Mouse (Mus musculus): ENCODE results near the gene Robo2. TPM values are rescaled to one million over a fixed set of nuclear protein-coding genes. Genes with fewer than 3 reads are reported as not detected.

The Robo2 gene
- total and polyA plus RNA-seq, 3 experiments, result not detected

DNA sequence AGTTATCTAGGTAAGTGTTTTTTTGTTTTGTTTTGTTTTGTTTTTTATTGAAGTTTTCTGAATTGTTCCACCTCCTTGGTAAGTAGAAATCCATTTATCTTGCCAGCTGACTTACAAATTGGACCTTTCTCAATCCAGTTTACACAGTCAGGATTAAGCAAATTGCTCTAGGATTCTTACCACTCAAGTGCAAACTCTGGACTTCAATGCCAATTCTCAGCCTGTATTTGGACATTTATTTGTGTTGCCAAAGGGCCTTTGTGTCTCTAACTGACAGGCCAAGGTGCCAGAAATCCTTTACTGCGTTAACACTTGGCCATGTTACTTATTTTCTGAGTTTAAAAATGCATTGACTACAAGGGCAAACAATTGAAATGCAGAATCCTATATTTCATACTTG, 38.7 kb downstream of the Robo2 start:
- Histone ChIP-seq H3K79me2 (ENCODE audit: control insufficient read depth, insufficient read depth, low read length, poor library complexity) (no peaks in the 10 kb centered on the region), H3K4me1 (ENCODE audit: control insufficient read depth in 1 of 2, insufficient read depth in 2 of 2, low read length in 2 of 2) (no peaks in the 10 kb centered on the region), H3K27me3 (ENCODE audit: control insufficient read depth in 1 of 2, insufficient read depth in 2 of 2, low read length in 2 of 2) (no peaks in the 10 kb centered on the region), H3K9me3 (replicated peaks; ENCODE audit: insufficient read depth, low read length) (no peaks in the 10 kb centered on the region), H3K4me3 (ENCODE audit: control insufficient read depth in 1 of 2, insufficient read depth in 1 of 2, low read depth in 2 of 2, low read length in 2 of 2) (no peak overlapping the region), H3K27ac (ENCODE audit: control insufficient read depth, low read depth, low read length) (no peak overlapping the region), H3K36me3 (ENCODE audit: control insufficient read depth in 1 of 2, insufficient read depth in 2 of 2, low read length in 2 of 2) (no peaks in the 10 kb centered on the region), H3K9ac (ENCODE audit: control insufficient read depth, low read depth, low read length, poor library complexity, severe bottlenecking) (no peak overlapping the region)
- no peak for DNase-seq (ENCODE audit: low read depth, low spot score)
- TF ChIP-seq ZMIZ1 (IDR thresholded peaks at IDR 0.05; ENCODE audit: low read depth, low read length) (no peak), MXI1 (IDR thresholded peaks at IDR 0.05; ENCODE audit: low read depth, low read length) (no peak), GABPA (IDR thresholded peaks at IDR 0.05; ENCODE audit: low read depth, low read length) (no peak), NRF1 (IDR thresholded peaks at IDR 0.05; ENCODE audit: insufficient read depth, low read depth, low read length, poor library complexity, severe bottlenecking) (no peak), MEF2A (IDR thresholded peaks at IDR 0.05; ENCODE audit: extremely low read depth, insufficient replicate concordance, low read depth, low read length, poor library complexity, severe bottlenecking) (no peak), TAL1 (IDR thresholded peaks at IDR 0.05; ENCODE audit: low read length) (no peak), UBTF (IDR thresholded peaks at IDR 0.05; ENCODE audit: borderline replicate concordance, insufficient read depth, low read depth, low read length) (no peak), E2F4 (IDR thresholded peaks at IDR 0.05; ENCODE audit: borderline replicate concordance, low read depth, low read length) (no peak), CHD1 (IDR thresholded peaks at IDR 0.05; ENCODE audit: low read depth, low read length) (no peak), POLR2AphosphoS5 (IDR thresholded peaks at IDR 0.05; ENCODE audit: borderline replicate concordance, low read depth, low read length) (no peak), CHD2 (IDR thresholded peaks at IDR 0.05; ENCODE audit: low read length) (no peak)

DNA sequence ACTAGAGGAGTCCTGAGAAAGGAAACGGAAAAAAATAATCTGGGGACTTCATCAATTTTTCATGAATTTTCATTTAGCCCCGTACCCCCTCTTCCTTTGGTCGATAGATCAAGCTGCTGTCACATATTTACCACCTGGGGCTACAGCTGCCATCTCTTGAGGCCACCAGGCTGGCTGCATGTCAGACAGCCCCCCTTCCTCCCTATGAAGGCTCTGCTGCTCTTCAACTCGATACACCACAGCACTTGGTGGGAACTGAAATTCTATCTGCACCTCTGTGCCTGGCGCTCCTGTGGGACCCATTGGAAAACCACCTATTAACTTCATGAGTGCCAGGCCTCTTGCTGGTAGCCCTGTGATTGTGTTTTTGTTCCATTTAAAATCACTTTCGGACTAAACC, 63.2 kb downstream of the Robo2 start:
- Histone ChIP-seq H3K9ac (ENCODE audit: control insufficient read depth, low read depth, low read length, poor library complexity, severe bottlenecking) (no peak overlapping the region), H3K4me1 (ENCODE audit: control insufficient read depth in 1 of 2, insufficient read depth in 2 of 2, low read length in 2 of 2) (no peaks in the 10 kb centered on the region), H3K4me3 (ENCODE audit: control insufficient read depth in 1 of 2, insufficient read depth in 1 of 2, low read depth in 2 of 2, low read length in 2 of 2) (no peak overlapping the region), H3K79me2 (ENCODE audit: control insufficient read depth, insufficient read depth, low read length, poor library complexity) (no peaks in the 10 kb centered on the region), H3K9me3 (replicated peaks; ENCODE audit: insufficient read depth, low read length) (no peaks in the 10 kb centered on the region), H3K36me3 (ENCODE audit: control insufficient read depth in 1 of 2, insufficient read depth in 2 of 2, low read length in 2 of 2) (no peaks in the 10 kb centered on the region), H3K27me3 (ENCODE audit: control insufficient read depth in 1 of 2, insufficient read depth in 2 of 2, low read length in 2 of 2) (no peaks in the 10 kb centered on the region), H3K27ac (ENCODE audit: control insufficient read depth, low read depth, low read length) (no peak overlapping the region)
- TF ChIP-seq MEF2A (IDR thresholded peaks at IDR 0.05; ENCODE audit: extremely low read depth, insufficient replicate concordance, low read depth, low read length, poor library complexity, severe bottlenecking) (no peak), ZC3H11A (IDR thresholded peaks at IDR 0.05; ENCODE audit: low read depth, low read length) (no peak), RCOR1 (IDR thresholded peaks at IDR 0.05; ENCODE audit: low read depth, low read length) (no peak), MYC (IDR thresholded peaks at IDR 0.05; ENCODE audit: low read depth, low read length) (no peak), CHD1 (IDR thresholded peaks at IDR 0.05; ENCODE audit: low read depth, low read length) (no peak), POLR2AphosphoS2 (IDR thresholded peaks at IDR 0.05; ENCODE audit: low read length) (no peak), CTCF (IDR thresholded peaks at IDR 0.05 in 2 of 3, conservative IDR thresholded peaks at IDR 0.05 in 1 of 3; ENCODE audit: control insufficient read depth in 1 of 3, insufficient read depth in 1 of 3, low read depth in 2 of 3, low read length in 3 of 3, poor library complexity in 1 of 3, severe bottlenecking in 1 of 3) (no peak), TCF12 (IDR thresholded peaks at IDR 0.05; ENCODE audit: low read depth, low read length) (no peak), USF2 (IDR thresholded peaks at IDR 0.05; ENCODE audit: borderline replicate concordance in 1 of 2, insufficient read depth in 1 of 2, low read depth in 1 of 2, low read length in 2 of 2) (no peak), MAZ (IDR thresholded peaks at IDR 0.05; ENCODE audit: low read depth, low read length) (no peak), MAFK (IDR thresholded peaks at IDR 0.05; ENCODE audit: borderline replicate concordance, low read depth, low read length) (no peak), BHLHE40 (IDR thresholded peaks at IDR 0.05; ENCODE audit: borderline replicate concordance, low read depth, low read length) (no peak), USF1 (IDR thresholded peaks at IDR 0.05; ENCODE audit: low read depth, low read length) (no peak), MXI1 (IDR thresholded peaks at IDR 0.05; ENCODE audit: low read depth, low read length) (no peak), TAL1 (IDR thresholded peaks at IDR 0.05; ENCODE audit: low read length) (no peak), POLR2A (IDR thresholded peaks at IDR 0.05; ENCODE audit: control insufficient read depth in 1 of 2, insufficient read depth in 1 of 2, low read depth in 1 of 2, low read length in 2 of 2, poor library complexity in 1 of 2) (no peak), E2F4 (IDR thresholded peaks at IDR 0.05; ENCODE audit: borderline replicate concordance, low read depth, low read length) (no peak), CHD2 (IDR thresholded peaks at IDR 0.05; ENCODE audit: low read length) (no peak), TBP (IDR thresholded peaks at IDR 0.05; ENCODE audit: low read depth, low read length) (no peak)
- DNase-seq (ENCODE audit: low read depth, low spot score), result no peak

All from MEL (cell line).